Mouse (Mus musculus) C2C12 (cell line): ENCODE measurements around the gene Creb3l1.

Source experiments
- CTCF ChIP-seq: IDR thresholded peaks from one replicate; pipeline ENCODE4 v1.5.1; 2011; ENCODE audit not compliant: control insufficient read depth, insufficient read depth, insufficient read length
- FOSL1 ChIP-seq: IDR thresholded peaks from one replicate; pipeline ENCODE4 v1.8.0; 2011; ENCODE audit warnings: mild to moderate bottlenecking, low read length; ENCODE audit not compliant: poor library complexity, insufficient read depth, severe bottlenecking
- MAX ChIP-seq: IDR thresholded peaks from one replicate; pipeline ENCODE4 v1.6.1; 2011; ENCODE audit warnings: mild to moderate bottlenecking, control low read depth
- MYOG ChIP-seq: IDR thresholded peaks from one replicate; pipeline ENCODE4 v1.6.1; 2011; ENCODE audit not compliant: control insufficient read depth, insufficient read length; ENCODE audit errors: extremely low read depth

GRCm38 (mm10) chr2:91962864-91963401 lies 61.4 kb downstream of the Creb3l1 start:
- TF ChIP-seq CTCF = no peak
- TF ChIP-seq MYOG = no peak
- TF ChIP-seq MAX = peak; percentile 7
- TF ChIP-seq FOSL1 = no peak
